Mouse (Mus musculus) liver, adult 2 months (tissue): ENCODE results near the gene Pik3r2.

ENCODE experiments used
- CTCF ChIP-seq: fragments of 200-500 bp; IDR thresholded peaks from 2 replicates; pipeline ENCODE4 v1.5.1; 2011; ENCODE audit warnings: low read depth, low read length, control low read depth
- POLR2A ChIP-seq: fragments of 200-500 bp; IDR thresholded peaks from 2 replicates; pipeline ENCODE4 v1.6.1; 2011; ENCODE audit warnings: low read length, control low read depth; ENCODE audit not compliant: insufficient read depth; ENCODE audit errors: extremely low read depth

GRCm38 (mm10) chr8:70812885-70813284 is 36.4 kb upstream of the Pik3r2 start:
- TF ChIP-seq POLR2A (no peak), CTCF (no peak)
